Mouse (Mus musculus) liver, adult 2 months (tissue): ENCODE results near the gene Zfp46.

ENCODE experiments used
- CTCF ChIP-seq: fragments of 200-500 bp; IDR thresholded peaks from 2 replicates; pipeline ENCODE4 v1.5.1; 2011; ENCODE audit warnings: low read depth, low read length, control low read depth
- POLR2A ChIP-seq: fragments of 200-500 bp; IDR thresholded peaks from 2 replicates; pipeline ENCODE4 v1.6.1; 2011; ENCODE audit warnings: low read length, control low read depth; ENCODE audit not compliant: insufficient read depth; ENCODE audit errors: extremely low read depth

GRCm38 (mm10) chr4:136331709-136332108 lies 47.2 kb downstream of the Zfp46 start:
- no peak for TF ChIP-seq CTCF
- no peak for TF ChIP-seq POLR2A
